In the genomic region with DNA sequence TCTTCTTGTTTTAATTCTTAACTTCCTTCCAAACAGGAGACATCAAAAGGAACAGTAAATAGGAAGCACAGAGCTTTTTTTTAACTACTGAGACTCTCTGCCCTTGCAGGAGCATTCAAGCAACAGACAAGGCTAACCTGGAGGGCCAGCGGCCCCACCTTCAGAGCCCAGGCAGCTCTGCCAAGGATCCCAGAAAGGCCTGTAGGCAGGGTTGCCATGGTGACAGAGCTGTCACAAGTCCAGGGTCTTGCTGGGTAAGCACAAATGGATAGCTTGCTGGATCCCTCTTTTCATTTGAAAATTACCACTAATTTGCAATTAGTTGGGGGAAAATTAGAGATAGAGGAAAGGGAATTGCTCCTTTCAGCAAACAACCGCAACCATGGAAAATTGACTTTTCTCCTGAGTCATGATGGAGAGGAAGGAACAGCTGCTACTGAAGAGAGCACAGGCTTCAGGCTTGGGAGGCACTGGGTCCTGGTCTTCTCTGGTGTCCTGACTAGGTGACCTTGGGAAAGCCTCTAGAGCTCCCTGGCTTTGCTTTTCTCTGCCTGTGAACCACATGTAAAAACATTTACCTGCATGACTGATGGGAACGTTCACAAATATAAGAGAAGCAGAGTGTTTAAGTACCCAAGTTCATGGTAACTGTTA, we compare ENCODE assay signal across 8 mouse cellular contexts.
A peak's percentile ranks its signal among the peaks of the same experiment; 100 is the strongest.
DNase-seq lines count a peak whose midpoint lies in the region; ATAC-seq and TF ChIP-seq lines count a peak whose summit lies in the region.

No protein-coding gene starts in this region.

- peak; percentile 65 for DNase-seq in ZHBTc4 (ENCODE audit: low read depth, low spot score)
- peak; percentile 63 for DNase-seq in cerebellum, adult 9-11 months
- peak; percentile 42 to 75 for DNase-seq in frontal cortex, postnatal 36 days (ENCODE audit: low spot score in 2 of 2)
- DNase-seq in left cerebral cortex, postnatal 36 days (ENCODE audit: low spot score in 2 of 2) = peak; percentile 47 to 57
- DNase-seq in heart, adult 2 months = no peak
- no peak for DNase-seq in spleen, postnatal 36 days (ENCODE audit: low spot score in 2 of 2)

- ATAC-seq in megakaryocyte, adult 5-6 weeks (ENCODE audit: poor library complexity, severe bottlenecking) = no peak
- ATAC-seq in inflammation-experienced regulatory T-cells, adult 6 months = no peak

- no peak for TF ChIP-seq POLR2A in heart, adult 2 months (IDR thresholded peaks at IDR 0.05; ENCODE audit: insufficient read depth, low read depth, low read length)

- TF ChIP-seq CTCF in heart, adult 2 months (IDR thresholded peaks at IDR 0.05) = no peak

- H3K36me3 ChIP-seq in heart, adult 2 months (ENCODE audit: control insufficient read depth, insufficient read depth, low read length) = no peaks in the 10 kb centered on the region

- no peak overlapping the region for H3K27ac ChIP-seq in heart, adult 2 months

- H3K79me2 ChIP-seq in heart, adult 2 months (replicated peaks; ENCODE audit: control insufficient read depth, insufficient read depth, low read length) = no peaks in the 10 kb centered on the region

- no peaks in the 10 kb centered on the region for H3K4me1 ChIP-seq in heart, adult 2 months (ENCODE audit: control insufficient read depth, insufficient read depth, low read length)

- H3K9ac ChIP-seq in heart, adult 2 months (ENCODE audit: low read depth, low read length) = no peak overlapping the region

- no peak for TF ChIP-seq EP300 in heart, adult 2 months (IDR thresholded peaks at IDR 0.05; ENCODE audit: insufficient read depth, low read depth, low read length)

- intact Hi-C loops in left cerebral cortex, postnatal 36 days (cut with DNase I) = no loop called here
- intact Hi-C loops in heart, adult 2 months (cut with DNase I) = no loop called here

- 71% methylated on average over 3 of the region's 3 CpGs for WGBS in heart, adult 2 months

- no peaks in the 10 kb centered on the region for H3K27me3 ChIP-seq in heart, adult 2 months (ENCODE audit: control insufficient read depth, insufficient read depth, low read length)

- H3K4me3 ChIP-seq in heart, adult 2 months = no peak overlapping the region

Comparison
In these comparisons a context has a peak if more than half of its experiments do, and no peak if none do; other contexts are left out.
1. DNase-seq: peak in ZHBTc4 (single experiment), cerebellum, adult 9-11 months (single experiment), frontal cortex, postnatal 36 days (2 of 2) and left cerebral cortex, postnatal 36 days (2 of 2); none in heart, adult 2 months (0 of 2) and spleen, postnatal 36 days (0 of 2).